Mouse (Mus musculus) cerebellum, postnatal 4 days (tissue): ENCODE measurements around the gene Uhrf1bp1l.

Experiments used
- DNase-seq, 2 experiments: peaks; one replicate each; pipeline ENCODE4 v3.0.0; 2022; ENCODE audit warnings: low spot score in 2 of 2, mixed read lengths in 1 of 2

Uhrf1bp1l gene

GRCm38 (mm10) chr10:89745666-89746020, 852 bp downstream of the Uhrf1bp1l start:
- no peak for DNase-seq

- DNase-seq: no peak
Observed at GRCm38 (mm10) chr10:89746581-89746980, 1.8 kb downstream of the Uhrf1bp1l start.

GRCm38 (mm10) chr10:89747221-89747905, 2.6 kb downstream of the Uhrf1bp1l start:
- no peak for DNase-seq

GRCm38 (mm10) chr10:89747911-89748310, 3.1 kb downstream of the Uhrf1bp1l start:
- no peak for DNase-seq

- no peak for DNase-seq
Observed at GRCm38 (mm10) chr10:89748619-89749018, 3.8 kb downstream of the Uhrf1bp1l start.

GRCm38 (mm10) chr10:89751069-89751468, 6.3 kb downstream of the Uhrf1bp1l start:
- no peak for DNase-seq

GRCm38 (mm10) chr10:89755231-89755630, 10.4 kb downstream of the Uhrf1bp1l start:
- no peak for DNase-seq

- DNase-seq: no peak
Observed at GRCm38 (mm10) chr10:89760772-89761171, 16.0 kb downstream of the Uhrf1bp1l start.

GRCm38 (mm10) chr10:89764457-89765121, 19.8 kb downstream of the Uhrf1bp1l start:
- no peak for DNase-seq

GRCm38 (mm10) chr10:89765790-89766714, 21.3 kb downstream of the Uhrf1bp1l start:
- no peak for DNase-seq

- DNase-seq: no peak
Observed at GRCm38 (mm10) chr10:89768352-89769020, 23.7 kb downstream of the Uhrf1bp1l start.

- no peak for DNase-seq
Observed at GRCm38 (mm10) chr10:89769096-89769495, 24.3 kb downstream of the Uhrf1bp1l start.

- no peak for DNase-seq
Observed at GRCm38 (mm10) chr10:89771894-89772293, 27.1 kb downstream of the Uhrf1bp1l start.

- no peak for DNase-seq
Observed at GRCm38 (mm10) chr10:89776029-89776428, 31.2 kb downstream of the Uhrf1bp1l start.

- no peak for DNase-seq
Observed at GRCm38 (mm10) chr10:89791870-89792269, 47.1 kb downstream of the Uhrf1bp1l start.

- DNase-seq: no peak
Observed at GRCm38 (mm10) chr10:89794121-89794520, 49.3 kb downstream of the Uhrf1bp1l start.

GRCm38 (mm10) chr10:89819146-89819545, 74.4 kb downstream of the Uhrf1bp1l start:
- DNase-seq: no peak

GRCm38 (mm10) chr10:89823906-89824305, 79.1 kb downstream of the Uhrf1bp1l start:
- DNase-seq: no peak

- no peak for DNase-seq
Observed at GRCm38 (mm10) chr10:89826896-89827295, 82.1 kb downstream of the Uhrf1bp1l start.

GRCm38 (mm10) chr10:89832334-89832733, 87.5 kb downstream of the Uhrf1bp1l start:
- DNase-seq: no peak

- peak in 1 of 2 experiments; percentile 10 for DNase-seq
Observed at GRCm38 (mm10) chr10:89833166-89833565, 88.4 kb downstream of the Uhrf1bp1l start.

GRCm38 (mm10) chr10:89837476-89837875, 92.7 kb downstream of the Uhrf1bp1l start:
- no peak for DNase-seq
